Mouse (Mus musculus): ENCODE measurements at regions not wholly inside any gene's neighbourhood (a gene's known extent, or its start where the extent isn't known, plus 50 kb on each side); places are given as distances from the start of the nearest gene placed in this dataset.

DNA sequence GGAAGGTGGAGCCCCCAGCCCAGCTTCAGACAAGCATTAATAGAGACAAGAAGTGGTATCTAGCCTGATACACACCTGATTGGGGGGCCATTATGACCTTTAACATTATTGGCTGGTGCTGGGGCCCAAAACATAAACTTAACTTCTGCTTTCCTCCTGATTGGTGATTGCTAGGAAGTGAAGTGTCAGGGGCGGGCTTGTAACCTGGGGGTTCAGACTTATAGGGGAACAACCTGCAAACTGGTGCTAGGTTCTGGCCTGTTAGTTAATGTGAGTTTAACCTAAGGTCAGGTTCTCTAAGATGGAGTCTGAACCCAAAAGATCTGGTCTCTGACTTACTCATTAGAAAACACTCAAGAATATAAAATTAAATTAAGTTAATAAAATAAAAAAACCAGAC is 207.5 kb downstream of the Parm1 start:
- no peak for TF ChIP-seq POLR2A (IDR thresholded peaks at IDR 0.05; ENCODE audit: control insufficient read depth, extremely low read depth, insufficient read depth, low read length, poor library complexity)
- TF ChIP-seq CTCF (IDR thresholded peaks at IDR 0.05; ENCODE audit: borderline replicate concordance, control insufficient read depth, extremely low read depth, insufficient read depth, low read length, poor library complexity) = no peak

All from thymus, adult 2 months (tissue).